Mouse (Mus musculus) layer of hippocampus, adult 18-20 months (tissue): Measurements from ENCODE around the gene Trio. TPM values are rescaled to one million over a fixed set of nuclear protein-coding genes. Genes with fewer than 3 reads are reported as not detected.
A peak's percentile ranks its signal among the peaks of the same experiment; 100 is the strongest.

ENCODE experiments used
- DNase-seq, 2 experiments: peaks; one replicate each; pipeline ENCODE4 v3.0.0; 2022; ENCODE audit warnings: low spot score in 2 of 2
- total RNA-seq, 2 experiments: library from RNA; stranded (reverse); gene quantifications; 2 replicates each; pipeline ENCODE4 v1.2.3; 2021

Trio gene
- total RNA-seq, 2 experiments from 2014 or later: 283 to 296 TPM

DNA sequence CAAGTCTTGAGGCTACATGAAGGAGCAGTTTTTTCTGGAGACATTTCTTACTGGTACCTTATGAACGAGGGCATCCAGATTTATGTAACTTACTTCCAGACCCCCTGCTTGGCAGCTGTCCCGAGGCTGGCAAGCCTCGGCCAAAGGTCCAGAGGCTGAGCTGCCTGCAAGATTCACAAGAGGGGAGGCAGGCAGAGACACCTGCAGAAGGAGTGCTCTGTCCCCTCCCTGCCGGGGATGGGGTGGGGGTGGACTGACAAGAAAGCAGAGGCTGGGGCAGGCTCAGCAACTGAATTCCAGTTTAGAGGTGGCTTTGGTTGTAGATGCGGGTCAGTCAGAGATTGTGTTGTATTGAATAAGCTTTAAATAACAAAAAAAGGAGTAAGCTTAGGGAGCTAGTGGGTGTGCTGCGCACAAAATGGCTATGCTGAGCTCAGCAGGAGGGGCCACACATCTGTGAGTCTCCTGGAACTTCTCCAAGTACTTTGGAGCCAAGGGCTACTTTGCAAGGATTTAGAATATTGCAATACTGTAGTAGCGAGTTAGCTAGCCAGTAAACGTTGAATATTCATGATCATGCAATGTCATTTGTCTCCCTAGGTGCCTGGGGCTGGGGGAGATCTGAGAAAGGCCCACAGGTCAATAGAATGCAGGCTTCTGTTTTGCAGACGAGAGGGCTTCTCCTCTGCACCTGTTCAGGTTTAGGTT is 15.7 kb upstream of the Trio start:
- no peak for DNase-seq

DNA sequence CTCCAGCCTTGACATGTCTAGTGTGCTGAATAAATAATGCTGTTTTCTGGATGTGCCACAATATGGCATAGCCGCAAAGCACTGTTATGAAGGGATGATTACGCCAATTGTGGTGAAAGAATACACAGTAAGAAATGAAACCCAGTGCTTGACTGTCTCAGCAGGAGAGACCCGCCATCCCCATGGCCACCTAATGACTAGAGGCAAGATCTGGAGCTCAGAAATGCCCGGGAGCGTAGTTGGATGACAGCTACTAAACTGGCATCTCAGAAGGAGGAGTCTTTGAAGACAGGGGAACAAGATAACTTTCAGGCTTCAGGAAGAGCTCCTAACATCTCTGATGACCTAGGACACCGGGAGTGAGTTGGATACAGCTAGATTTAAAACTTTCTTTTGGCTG is 12.0 kb upstream of the Trio start:
- DNase-seq: no peak

DNA sequence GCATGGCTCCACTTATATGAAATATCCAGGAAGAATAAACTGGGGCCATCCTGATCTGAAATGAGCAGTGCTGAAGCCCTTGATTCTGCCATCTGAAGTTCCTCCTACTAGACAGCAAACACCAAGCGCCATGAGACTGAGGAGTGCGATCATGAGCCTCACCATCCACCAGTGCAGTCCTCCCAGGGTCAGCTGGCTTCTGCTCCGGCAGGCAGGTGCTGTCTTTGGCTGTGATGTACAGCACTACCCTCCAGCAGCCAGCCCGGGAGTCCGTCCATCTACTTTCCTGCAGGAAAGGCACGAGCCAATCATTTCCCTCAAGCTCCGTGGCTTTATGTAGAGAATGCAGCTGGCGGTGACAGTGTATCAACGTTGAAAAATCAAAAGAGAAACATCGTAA is 10.0 kb upstream of the Trio start:
- no peak for DNase-seq

DNA sequence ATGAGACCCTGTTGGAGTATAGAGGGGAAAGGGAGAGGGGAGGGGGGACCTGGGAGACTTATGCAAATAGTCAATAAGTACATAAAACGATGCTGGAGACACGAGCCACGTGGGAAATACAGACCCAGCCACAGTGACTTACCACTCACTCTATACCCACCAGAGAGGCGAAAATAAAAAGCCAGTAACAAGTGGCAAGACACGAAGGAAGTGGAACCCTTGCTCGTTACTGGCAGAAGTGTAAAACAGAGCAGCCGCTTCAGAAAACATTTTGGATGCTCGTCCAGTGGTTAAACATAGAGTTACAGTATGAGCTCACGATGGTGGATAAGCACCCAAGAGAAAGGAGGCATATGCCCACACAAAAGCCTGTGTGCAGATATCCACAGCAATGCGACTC is 9.0 kb upstream of the Trio start:
- no peak for DNase-seq

DNA sequence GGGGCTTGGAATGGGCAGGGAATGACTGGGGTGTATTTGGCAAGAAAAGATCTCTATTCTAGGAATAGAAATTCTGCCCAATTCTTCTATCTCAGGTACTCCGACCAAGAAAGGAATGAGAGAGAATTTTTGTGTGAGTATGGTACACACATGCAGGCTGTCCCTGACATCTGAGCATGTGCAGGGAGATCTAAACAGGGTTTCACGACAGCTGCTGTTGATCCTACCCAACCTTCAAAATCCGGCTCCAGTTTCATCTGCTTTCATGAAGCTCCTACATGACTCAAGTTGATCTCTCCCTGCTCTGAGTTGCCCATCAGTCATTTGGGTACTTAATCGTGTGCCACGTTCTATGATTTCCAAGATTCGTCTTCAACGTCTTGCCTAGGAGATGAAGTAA is 3.7 kb upstream of the Trio start:
- DNase-seq: no peak

DNA sequence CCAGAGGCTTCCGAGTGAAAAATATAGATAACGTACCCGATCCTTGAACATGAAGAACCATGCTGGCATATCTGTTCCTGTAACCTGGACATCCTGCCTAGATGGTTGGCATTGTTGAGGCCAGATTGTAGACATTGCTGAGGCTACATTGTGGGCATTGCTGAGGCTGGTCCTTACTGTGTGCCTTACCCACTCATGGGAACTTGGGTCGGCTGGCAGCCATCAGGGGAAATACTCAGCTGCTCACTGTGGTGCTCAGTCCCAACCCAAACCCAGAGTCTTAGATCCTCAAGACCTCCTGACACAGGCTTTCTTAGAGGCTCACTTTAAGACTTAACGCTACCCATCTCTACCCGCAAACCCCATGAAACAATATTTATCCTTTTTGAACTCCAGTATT is 2.9 kb upstream of the Trio start:
- no peak for DNase-seq

DNA sequence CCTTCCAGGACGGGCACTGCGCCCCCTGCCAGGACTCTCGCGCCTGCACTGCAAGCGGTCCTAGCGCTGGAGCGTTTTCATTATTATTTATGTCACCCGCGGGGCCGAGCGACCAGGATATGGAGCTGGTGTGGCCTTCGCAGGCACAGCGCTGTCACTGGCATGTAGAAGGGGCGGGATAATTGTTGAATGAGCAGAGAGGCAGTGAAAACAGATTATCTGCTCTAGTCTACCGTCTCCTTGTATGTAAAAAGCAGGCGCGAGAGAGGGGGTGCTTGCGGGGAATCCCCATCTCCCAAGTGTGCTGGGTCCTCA is 476 bp upstream of the Trio start:
- DNase-seq: no peak

DNA sequence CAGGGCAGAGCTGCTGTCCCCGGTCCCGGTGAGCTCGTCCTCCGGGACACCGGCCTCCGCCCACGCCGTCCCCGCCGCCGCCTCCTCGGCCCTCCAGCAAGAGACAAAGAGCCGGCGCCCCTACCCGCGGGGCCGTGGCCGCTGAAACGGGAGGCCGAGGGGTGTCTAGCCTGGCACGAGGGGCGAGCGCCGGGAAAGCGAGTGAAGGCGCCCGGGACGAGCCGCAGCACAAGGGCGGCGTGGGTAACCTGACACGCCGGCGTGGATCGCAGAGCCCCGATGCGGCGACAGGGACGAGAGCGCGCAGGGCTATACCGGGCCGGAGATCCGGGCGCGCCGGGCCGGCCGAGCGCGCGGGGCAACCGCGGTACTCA is 696 bp downstream of the Trio start:
- DNase-seq: peak in 1 of 2 experiments; percentile 40

DNA sequence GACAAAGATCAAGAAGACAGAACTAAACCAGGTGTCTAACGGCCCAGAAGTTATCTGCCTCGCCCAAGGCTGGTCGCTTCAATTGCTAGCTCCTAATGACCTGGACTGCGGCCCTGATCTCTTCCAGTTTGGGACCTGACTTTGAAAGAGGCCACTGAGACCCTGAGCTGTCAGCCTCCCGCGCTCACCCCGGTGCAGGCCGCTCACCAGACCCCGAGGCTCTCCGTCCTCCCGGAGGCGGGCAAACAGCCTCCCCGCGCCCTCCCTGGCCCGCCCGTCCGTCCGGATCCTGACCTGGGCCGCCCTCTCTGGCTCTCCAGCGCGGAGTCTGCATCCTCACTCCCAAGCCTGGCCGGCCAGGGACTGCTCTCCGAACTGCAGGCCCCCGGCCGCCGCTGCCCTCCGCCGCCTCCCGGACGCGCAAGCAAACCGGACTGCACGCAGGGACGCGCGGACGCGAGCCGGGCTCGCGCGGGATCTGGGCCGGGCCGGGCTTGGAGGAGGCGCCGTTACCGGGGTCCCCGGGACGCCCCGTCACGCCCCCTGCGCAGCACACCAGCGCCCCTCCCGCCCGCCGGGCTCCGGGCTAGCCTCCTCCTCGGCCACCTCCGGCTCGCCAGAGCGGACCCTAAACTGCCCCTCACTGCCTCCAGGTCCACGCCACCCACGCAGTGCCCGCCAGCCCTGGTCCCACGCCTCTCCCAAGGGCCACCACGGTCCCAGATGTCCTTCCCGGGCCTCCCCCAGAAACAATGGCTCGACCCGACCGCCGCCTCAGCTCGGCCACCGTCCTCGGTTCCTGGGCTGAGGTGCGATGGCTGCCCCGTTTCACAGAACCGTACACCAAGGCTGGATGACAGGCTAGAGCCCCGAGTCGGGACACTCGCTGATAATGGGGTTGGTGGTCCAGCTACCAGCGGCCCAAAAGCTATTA is 1.4 kb downstream of the Trio start:
- peak; percentile 49 to 57 for DNase-seq

DNA sequence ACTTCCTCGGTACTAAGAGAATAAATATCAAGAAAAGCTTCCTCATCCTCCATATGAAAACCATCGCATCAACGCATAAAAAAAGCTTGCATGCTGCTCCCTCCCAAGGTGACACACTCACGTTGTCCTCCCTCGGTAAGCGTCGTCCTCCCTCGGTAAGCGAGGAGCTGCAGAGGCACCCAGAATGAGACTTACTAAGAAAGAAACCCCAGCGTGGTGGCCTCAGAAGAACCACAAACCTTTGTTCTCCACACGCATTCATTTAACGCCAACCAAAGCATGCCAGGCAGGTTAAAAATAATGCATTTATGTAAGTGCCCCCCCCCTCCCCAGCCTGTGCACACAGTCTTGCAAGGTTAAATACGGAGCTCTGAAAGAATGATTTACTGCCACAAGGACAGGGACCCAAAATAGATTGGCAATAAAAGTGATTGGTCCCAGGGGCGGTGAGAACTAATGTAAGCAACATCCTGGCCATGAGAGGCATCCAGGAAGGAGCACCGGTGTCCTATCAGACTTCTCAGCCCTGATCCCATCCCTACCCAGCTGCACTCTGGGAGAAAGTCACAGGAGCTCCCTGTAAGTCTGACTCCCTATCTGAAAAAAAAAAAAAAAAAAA is 3.9 kb downstream of the Trio start:
- no peak for DNase-seq

DNA sequence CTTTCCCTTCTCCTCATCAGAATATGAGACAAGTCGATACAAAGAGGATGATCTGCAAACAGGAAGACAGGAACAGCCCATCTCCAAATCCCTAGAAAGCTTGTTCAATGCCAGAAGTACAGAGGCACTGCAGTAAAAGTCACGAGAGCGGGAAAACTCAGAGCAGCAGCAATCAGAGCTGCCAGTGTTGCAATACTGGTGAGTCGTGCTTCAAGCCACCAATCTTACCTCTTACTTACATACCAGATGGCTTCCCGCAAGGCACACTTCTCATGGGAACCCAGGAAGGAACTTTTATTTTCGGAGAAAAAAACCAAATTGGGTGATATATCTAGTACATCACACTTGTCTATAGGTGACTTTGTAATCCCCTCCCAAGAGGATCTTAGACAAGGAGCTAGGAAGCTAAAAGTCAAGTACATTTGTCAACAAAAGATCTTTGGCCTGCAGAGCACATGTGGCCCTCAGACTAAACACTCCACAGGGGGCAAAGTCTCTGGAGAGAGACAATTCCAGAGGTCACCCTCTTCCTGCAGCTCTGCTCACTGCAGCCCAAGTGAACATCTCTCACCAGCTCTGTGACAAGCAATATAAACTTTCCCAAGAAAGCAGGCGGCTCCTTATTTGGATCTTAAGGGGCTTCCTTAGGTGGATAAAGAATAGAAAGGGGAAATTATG is 6.1 kb downstream of the Trio start:
- no peak for DNase-seq

DNA sequence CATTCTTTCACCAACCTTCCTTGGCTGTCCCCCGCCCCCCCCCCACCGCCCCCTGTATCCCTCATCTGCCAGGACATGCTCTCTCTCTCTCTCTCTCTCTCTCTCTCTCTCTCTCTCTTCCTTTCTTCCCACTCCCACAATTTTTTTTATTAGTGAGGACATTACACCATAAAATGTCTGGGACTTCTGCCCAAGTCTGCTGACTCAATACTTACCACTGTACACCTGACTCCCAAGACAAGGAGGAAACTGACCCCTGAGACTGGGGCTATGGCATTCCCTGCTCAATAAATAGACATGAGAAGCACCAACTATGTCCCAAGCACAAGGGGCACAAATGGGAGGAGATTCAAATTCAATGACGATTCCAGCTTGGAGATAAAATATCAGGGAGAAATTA is 18.1 kb downstream of the Trio start:
- DNase-seq: no peak

DNA sequence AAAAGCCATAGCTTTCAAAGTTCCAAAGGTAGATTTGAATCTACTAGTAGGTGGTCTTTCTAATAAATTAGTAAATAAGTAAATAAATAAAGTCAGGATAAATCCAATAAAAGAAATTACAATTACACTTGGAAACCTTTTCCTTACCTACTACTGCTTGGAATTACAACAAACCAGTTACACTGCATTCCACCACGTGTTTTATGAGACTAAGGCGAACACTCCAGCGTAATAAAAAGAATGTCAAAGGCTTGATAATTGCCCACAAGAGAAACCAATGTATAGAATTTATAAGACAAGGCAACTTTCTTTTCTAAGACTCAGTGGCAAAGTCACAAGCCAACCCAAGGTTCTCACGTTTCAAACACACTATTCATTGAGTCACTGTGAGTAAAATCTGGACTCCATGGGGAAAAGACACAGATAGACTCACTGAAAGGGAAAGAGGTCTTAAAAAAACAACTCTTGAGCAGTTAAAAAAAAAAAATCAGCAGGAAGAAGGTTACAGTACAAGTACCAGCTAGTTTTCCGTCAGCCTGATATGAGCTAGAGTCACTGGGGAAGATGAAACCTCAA is 21.4 kb downstream of the Trio start:
- DNase-seq: no peak

DNA sequence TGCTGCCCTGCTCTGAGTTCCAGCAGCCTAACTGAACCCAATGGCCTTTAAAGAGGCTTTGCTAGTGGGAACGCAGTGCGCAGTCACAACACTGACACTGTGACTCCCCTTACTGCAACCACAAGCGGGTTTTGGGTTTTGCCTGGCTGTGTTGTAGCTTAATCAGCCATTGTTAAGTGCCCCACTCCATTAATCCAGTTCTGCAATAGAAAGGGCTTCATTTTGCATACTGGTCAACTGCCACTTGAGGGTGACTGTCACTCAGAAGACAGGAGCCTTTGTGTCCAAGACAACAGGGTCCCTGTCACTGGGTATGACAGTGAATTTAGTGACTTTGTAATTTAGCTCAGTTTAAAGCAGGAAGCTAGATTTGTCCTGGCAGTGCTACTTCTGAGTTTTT is 23.1 kb downstream of the Trio start:
- no peak for DNase-seq

DNA sequence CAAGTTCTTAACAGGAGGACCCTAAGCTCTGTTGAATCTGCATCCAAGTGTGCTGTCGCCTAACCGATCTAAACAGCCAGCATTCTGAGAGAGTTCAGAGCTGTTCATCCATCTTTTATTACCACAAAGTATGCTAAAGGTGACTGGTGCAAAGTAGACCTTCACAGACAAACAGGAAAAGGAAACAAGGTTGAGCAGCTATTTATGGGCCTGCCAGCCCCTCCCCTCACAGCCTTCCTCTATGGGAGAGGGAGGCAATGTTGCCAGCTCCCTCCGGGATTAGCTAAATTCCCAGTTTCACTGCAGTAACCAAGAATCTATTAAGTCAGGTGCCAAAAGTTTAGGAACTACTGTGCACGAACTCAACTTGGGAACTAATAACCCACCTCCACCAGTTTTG is 24.3 kb downstream of the Trio start:
- DNase-seq: no peak

DNA sequence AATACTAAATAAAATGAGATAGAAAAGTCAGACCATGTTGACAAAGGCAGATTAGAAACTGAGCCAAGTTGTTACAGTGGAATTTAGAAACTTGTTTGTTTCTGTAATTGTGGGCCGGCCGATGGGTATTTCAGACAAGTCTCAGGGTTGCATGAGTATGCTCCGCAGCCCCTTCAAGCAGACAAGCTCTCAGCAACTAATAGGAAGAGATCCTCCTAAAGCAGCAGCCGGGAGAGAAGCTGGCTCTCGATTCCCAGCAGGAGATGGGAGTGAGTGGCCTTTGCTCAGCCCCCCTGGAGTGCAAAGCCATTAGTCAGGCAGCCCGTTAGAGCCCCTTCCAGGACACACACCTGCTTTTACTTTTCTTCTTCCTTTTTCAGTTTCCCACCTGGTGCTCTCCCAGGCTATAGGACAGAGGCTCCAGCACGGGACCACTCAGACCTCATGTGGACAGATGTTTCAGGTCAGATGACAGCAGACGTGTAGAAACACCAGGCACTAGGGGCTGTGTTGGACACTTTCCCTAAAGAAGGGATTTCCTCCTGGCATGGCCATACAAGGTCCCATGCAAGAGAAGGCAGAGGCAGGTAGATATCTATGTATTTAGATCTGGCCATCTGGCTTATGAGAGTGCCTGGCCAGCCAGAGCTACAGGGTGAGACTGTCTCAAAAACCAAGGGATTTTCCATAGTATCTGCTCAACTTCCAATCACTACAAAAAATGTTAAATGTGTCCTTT is 26.9 kb downstream of the Trio start:
- no peak for DNase-seq

DNA sequence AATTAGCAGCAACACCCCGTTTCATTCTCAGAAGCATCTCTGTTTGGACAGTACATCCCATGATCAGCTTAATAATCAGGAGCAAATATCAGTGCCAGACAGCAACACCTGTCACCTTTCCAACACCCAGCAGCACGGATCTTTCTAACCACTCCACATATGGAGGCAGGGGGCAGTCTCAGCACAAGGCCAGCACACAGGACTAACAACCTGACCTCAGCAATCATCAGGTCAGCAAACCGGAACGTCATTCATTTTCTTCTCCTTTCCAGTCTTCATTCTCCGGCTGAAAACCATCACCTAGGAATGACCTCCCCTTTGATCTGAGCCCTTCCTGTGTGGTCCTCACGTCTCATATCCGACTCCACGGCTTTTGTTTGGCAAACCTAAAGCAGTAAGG is 27.7 kb downstream of the Trio start:
- DNase-seq: no peak

DNA sequence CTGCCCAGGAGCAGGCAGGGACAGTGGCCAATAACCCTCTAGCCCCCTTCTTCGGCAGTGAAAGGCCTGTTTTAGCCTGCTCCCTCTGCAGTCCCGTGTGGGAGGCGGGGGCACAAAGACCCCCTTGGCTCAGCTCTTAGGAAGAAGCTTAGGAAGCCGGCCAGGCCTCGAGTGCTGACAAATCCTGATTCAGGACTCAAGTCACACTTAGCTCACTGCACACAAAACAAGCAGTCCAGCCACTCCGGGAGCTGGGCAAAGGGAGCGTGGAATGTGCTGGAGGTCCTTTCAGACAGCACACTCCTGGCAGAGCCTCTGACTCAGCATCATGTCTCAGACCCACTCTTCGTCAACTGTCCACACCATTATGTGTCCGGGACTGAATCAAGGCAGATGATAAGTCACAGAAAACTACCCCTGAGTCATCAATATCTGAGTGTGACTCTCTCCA is 28.2 kb downstream of the Trio start:
- DNase-seq: peak; percentile 23 to 39

DNA sequence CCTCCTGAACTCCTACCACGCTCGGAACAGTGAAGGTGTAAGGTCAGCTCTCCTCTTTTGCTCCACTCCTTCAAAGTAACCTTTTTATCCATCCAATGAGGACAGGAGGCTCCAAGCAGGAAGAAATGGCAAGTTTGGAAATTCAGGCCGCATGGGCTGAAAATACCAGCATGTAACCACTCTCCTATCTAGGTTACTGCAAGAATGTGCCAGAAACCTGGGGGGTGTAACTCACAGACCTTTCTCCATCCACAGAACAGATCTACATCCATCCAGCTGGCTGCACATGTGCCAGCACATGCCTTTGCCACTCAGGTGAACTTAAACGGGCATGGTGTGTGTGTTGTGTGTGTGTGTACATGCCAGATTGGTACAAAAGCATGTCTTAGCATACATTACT is 28.9 kb downstream of the Trio start:
- no peak for DNase-seq

DNA sequence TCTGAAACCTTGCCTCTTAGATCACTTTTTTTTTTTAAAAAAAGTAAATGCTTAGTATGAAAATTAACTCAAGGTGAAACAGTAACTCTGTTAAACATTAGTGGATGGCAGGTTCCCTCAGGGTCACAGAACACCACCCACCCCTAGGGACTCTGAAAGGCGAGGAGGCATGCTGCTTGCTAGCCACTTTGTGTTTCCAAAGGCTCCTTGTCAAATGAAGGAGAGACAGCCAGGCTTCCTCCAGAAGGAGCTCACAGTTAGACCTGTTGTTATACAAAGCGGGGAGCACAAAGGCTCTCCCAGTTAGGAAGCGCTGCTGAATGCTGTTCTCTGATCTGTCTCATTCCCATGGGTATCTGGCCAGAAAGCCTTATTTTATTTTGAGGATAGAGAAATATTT is 30.2 kb downstream of the Trio start:
- DNase-seq: no peak

DNA sequence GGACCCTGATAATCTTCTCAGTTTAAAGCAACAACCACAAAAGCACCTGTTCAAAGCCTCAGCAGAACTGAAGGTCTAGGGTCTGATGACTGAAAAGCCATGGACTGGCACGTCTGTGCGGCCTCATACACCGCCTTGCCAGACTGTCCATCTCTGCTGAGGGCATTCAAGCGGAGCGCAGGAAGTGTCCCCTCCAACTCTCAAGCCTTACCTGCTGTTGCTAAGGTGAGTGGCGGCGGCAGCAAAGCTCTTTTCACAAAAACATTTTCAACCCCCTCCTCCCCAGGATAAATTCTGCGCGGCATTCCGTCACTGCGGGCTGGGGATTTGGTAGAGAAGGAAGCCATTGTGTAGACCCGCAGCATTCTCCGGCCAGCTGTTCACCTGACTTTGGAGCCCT is 30.8 kb downstream of the Trio start:
- DNase-seq: no peak
